Mouse (Mus musculus): ENCODE data around the gene Kidins220. TPM values are rescaled to one million over a fixed set of nuclear protein-coding genes. Genes with fewer than 3 reads are reported as not detected.

Gene Kidins220
- total and polyA plus RNA-seq, 2 experiments = 21.8 to 26.6 TPM

GRCm38 (mm10) chr12:25036024-25036423 lies 61.3 kb downstream of the Kidins220 start:
- Histone ChIP-seq H3K27ac (replicated peaks; ENCODE audit: insufficient read depth, low read depth, low read length) (no peak overlapping the region), H3K27me3 (ENCODE audit: control insufficient read depth, insufficient read depth, low read length) (no peaks in the 10 kb centered on the region), H3K4me1 (ENCODE audit: control insufficient read depth, insufficient read depth, low read length) (no peaks in the 10 kb centered on the region; the same call in 1 of the 2 replicates), H3K36me3 (ENCODE audit: control insufficient read depth, insufficient read depth, low read length) (peaks cover 29% of the 10 kb centered on the region), H3K4me3 (ENCODE audit: insufficient read depth, low read depth, low read length) (no peak overlapping the region), H3K79me2 (ENCODE audit: control insufficient read depth, insufficient read depth, low read length) (no peaks in the 10 kb centered on the region; the same call in 1 of the 2 replicates), H3K9ac (ENCODE audit: low read depth, low read length) (no peak overlapping the region)
- WGBS = 91% methylated on average over 3 of the region's 3 CpGs
- no peak for DNase-seq (ENCODE audit: extremely low read depth, low read depth, low spot score)
- TF ChIP-seq POLR2A (IDR thresholded peaks at IDR 0.05; ENCODE audit: extremely low read depth, insufficient read depth, low read length) (no peak), CTCF (IDR thresholded peaks at IDR 0.05; ENCODE audit: low read depth, low read length) (no peak)

- Histone ChIP-seq H3K9ac (ENCODE audit: low read depth, low read length) (no peak overlapping the region), H3K4me3 (ENCODE audit: insufficient read depth, low read depth, low read length) (no peak overlapping the region), H3K27ac (replicated peaks; ENCODE audit: insufficient read depth, low read depth, low read length) (no peak overlapping the region), H3K27me3 (ENCODE audit: control insufficient read depth, insufficient read depth, low read length) (no peaks in the 10 kb centered on the region), H3K36me3 (ENCODE audit: control insufficient read depth, insufficient read depth, low read length) (peaks cover 32% of the 10 kb centered on the region), H3K4me1 (ENCODE audit: control insufficient read depth, insufficient read depth, low read length) (no peaks in the 10 kb centered on the region; the same call in 1 of the 2 replicates), H3K79me2 (ENCODE audit: control insufficient read depth, insufficient read depth, low read length) (no peaks in the 10 kb centered on the region; the same call in 1 of the 2 replicates)
- DNase-seq (ENCODE audit: extremely low read depth, low read depth, low spot score) = no peak
- WGBS = 98% methylated on average over 5 of the region's 5 CpGs
- TF ChIP-seq POLR2A (IDR thresholded peaks at IDR 0.05; ENCODE audit: extremely low read depth, insufficient read depth, low read length) (no peak), CTCF (IDR thresholded peaks at IDR 0.05; ENCODE audit: low read depth, low read length) (no peak)
Observed at GRCm38 (mm10) chr12:25037222-25037621, 62.5 kb downstream of the Kidins220 start.

GRCm38 (mm10) chr12:25037681-25038472 lies 63.2 kb downstream of the Kidins220 start:
- WGBS = 92% methylated on average over 9 of the region's 9 CpGs
- Histone ChIP-seq H3K27ac (replicated peaks; ENCODE audit: insufficient read depth, low read depth, low read length) (no peak overlapping the region), H3K79me2 (ENCODE audit: control insufficient read depth, insufficient read depth, low read length) (no peaks in the 10 kb centered on the region; the same call in 1 of the 2 replicates), H3K27me3 (ENCODE audit: control insufficient read depth, insufficient read depth, low read length) (no peaks in the 10 kb centered on the region), H3K36me3 (ENCODE audit: control insufficient read depth, insufficient read depth, low read length) (peaks cover 33% of the 10 kb centered on the region), H3K9ac (ENCODE audit: low read depth, low read length) (no peak overlapping the region), H3K4me1 (ENCODE audit: control insufficient read depth, insufficient read depth, low read length) (no peaks in the 10 kb centered on the region; the same call in 1 of the 2 replicates), H3K4me3 (ENCODE audit: insufficient read depth, low read depth, low read length) (no peak overlapping the region)
- TF ChIP-seq POLR2A (IDR thresholded peaks at IDR 0.05; ENCODE audit: extremely low read depth, insufficient read depth, low read length) (no peak), CTCF (IDR thresholded peaks at IDR 0.05; ENCODE audit: low read depth, low read length) (no peak)
- no peak for DNase-seq (ENCODE audit: extremely low read depth, low read depth, low spot score)

GRCm38 (mm10) chr12:25044056-25044455 lies 69.3 kb downstream of the Kidins220 start:
- no peak overlapping the region for H3K9ac ChIP-seq (ENCODE audit: low read depth, low read length)
- no peaks in the 10 kb centered on the region for H3K79me2 ChIP-seq (ENCODE audit: control insufficient read depth, insufficient read depth, low read length)
- H3K4me3 ChIP-seq (ENCODE audit: insufficient read depth, low read depth, low read length) = no peak overlapping the region
- DNase-seq (ENCODE audit: extremely low read depth, low read depth, low spot score) = no peak
- 91% methylated on average over 2 of the region's 2 CpGs for WGBS
- peaks cover 43% of the 10 kb centered on the region for H3K36me3 ChIP-seq (ENCODE audit: control insufficient read depth, insufficient read depth, low read length)
- no peaks in the 10 kb centered on the region for H3K4me1 ChIP-seq (ENCODE audit: control insufficient read depth, insufficient read depth, low read length)
- no peaks in the 10 kb centered on the region for H3K27me3 ChIP-seq (ENCODE audit: control insufficient read depth, insufficient read depth, low read length)
- no peak for TF ChIP-seq POLR2A (IDR thresholded peaks at IDR 0.05; ENCODE audit: extremely low read depth, insufficient read depth, low read length)
- no peak for TF ChIP-seq CTCF (IDR thresholded peaks at IDR 0.05; ENCODE audit: low read depth, low read length)
- H3K27ac ChIP-seq (replicated peaks; ENCODE audit: insufficient read depth, low read depth, low read length) = no peak overlapping the region

GRCm38 (mm10) chr12:25044579-25044978 lies 69.9 kb downstream of the Kidins220 start:
- Histone ChIP-seq H3K4me1 (ENCODE audit: control insufficient read depth, insufficient read depth, low read length) (no peaks in the 10 kb centered on the region), H3K9ac (ENCODE audit: low read depth, low read length) (no peak overlapping the region), H3K79me2 (ENCODE audit: control insufficient read depth, insufficient read depth, low read length) (no peaks in the 10 kb centered on the region), H3K4me3 (ENCODE audit: insufficient read depth, low read depth, low read length) (no peak overlapping the region), H3K27me3 (ENCODE audit: control insufficient read depth, insufficient read depth, low read length) (no peaks in the 10 kb centered on the region), H3K27ac (replicated peaks; ENCODE audit: insufficient read depth, low read depth, low read length) (no peak overlapping the region), H3K36me3 (ENCODE audit: control insufficient read depth, insufficient read depth, low read length) (peaks cover 43% of the 10 kb centered on the region)
- no peak for DNase-seq (ENCODE audit: extremely low read depth, low read depth, low spot score)
- 96% methylated on average over 4 of the region's 4 CpGs for whole genome bisulfite sequencing
- TF ChIP-seq POLR2A (IDR thresholded peaks at IDR 0.05; ENCODE audit: extremely low read depth, insufficient read depth, low read length) (no peak), CTCF (IDR thresholded peaks at IDR 0.05; ENCODE audit: low read depth, low read length) (no peak)

GRCm38 (mm10) chr12:25049253-25049652 lies 74.5 kb downstream of the Kidins220 start:
- WGBS = 87% methylated on average over 5 of the region's 5 CpGs
- no peak for TF ChIP-seq CTCF (IDR thresholded peaks at IDR 0.05; ENCODE audit: low read depth, low read length)
- no peak for TF ChIP-seq POLR2A (IDR thresholded peaks at IDR 0.05; ENCODE audit: extremely low read depth, insufficient read depth, low read length)
- H3K4me3 ChIP-seq (ENCODE audit: insufficient read depth, low read depth, low read length) = no peak overlapping the region
- H3K9ac ChIP-seq (ENCODE audit: low read depth, low read length) = no peak overlapping the region
- H3K79me2 ChIP-seq (ENCODE audit: control insufficient read depth, insufficient read depth, low read length) = no peaks in the 10 kb centered on the region
- no peak overlapping the region for H3K27ac ChIP-seq (replicated peaks; ENCODE audit: insufficient read depth, low read depth, low read length)
- no peaks in the 10 kb centered on the region for H3K4me1 ChIP-seq (ENCODE audit: control insufficient read depth, insufficient read depth, low read length)
- DNase-seq (ENCODE audit: extremely low read depth, low read depth, low spot score) = no peak
- H3K36me3 ChIP-seq (ENCODE audit: control insufficient read depth, insufficient read depth, low read length) = peaks cover 50% of the 10 kb centered on the region
- H3K27me3 ChIP-seq (ENCODE audit: control insufficient read depth, insufficient read depth, low read length) = no peaks in the 10 kb centered on the region

All from liver, adult 2 months (tissue).